Mouse (Mus musculus): Measurements from ENCODE around the gene Snta1. TPM values are rescaled to one million over a fixed set of nuclear protein-coding genes. Genes with fewer than 3 reads are reported as not detected.
A peak's percentile ranks its signal among the peaks of the same experiment; 100 is the strongest.

The Snta1 gene
- polyA plus RNA-seq (2012; rRNA removed) = 12.0 and 27.5 TPM in 2 replicates

GRCm38 (mm10) chr2:154407643-154408445 lies at the start of gene Snta1:
Snta1 (minus strand) TSS chr2:154408099.
- Histone ChIP-seq H3K27me3 (ENCODE audit: control insufficient read depth, insufficient read depth, low read length) (no peaks in the 10 kb centered on the region), H3K27ac (ENCODE audit: insufficient read depth, low read depth, low read length) (0 out of 2 replicates have a peak within 1 kb of the TSS, but pooled peaks have one; percentile 5), H3K4me3 (ENCODE audit: low read depth, low read length) (peak within 1 kb of the TSS; percentile 74), H3K4me1 (ENCODE audit: control insufficient read depth, insufficient read depth, insufficient read length, low read length) (peaks cover 4% of the 10 kb centered on the region; the same call in 1 of the 2 replicates), H3K36me3 (ENCODE audit: control insufficient read depth, insufficient read depth, low read length) (no peaks in the 10 kb centered on the region)
- peak; percentile 85 for TF ChIP-seq POLR2A (IDR thresholded peaks at IDR 0.05; ENCODE audit: low read depth, low read length)
- TF ChIP-seq CTCF (IDR thresholded peaks at IDR 0.05; ENCODE audit: extremely low read depth, insufficient read length, insufficient replicate concordance, low read depth, low read length) = no peak
- WGBS = 3% methylated on average over 77 of the region's 84 CpGs

- Histone ChIP-seq H3K27me3 (ENCODE audit: control insufficient read depth, insufficient read depth, low read length) (no peaks in the 10 kb centered on the region), H3K4me1 (ENCODE audit: control insufficient read depth, insufficient read depth, insufficient read length, low read length) (peaks cover 5% of the 10 kb centered on the region; the same call in 1 of the 2 replicates), H3K36me3 (ENCODE audit: control insufficient read depth, insufficient read depth, low read length) (0 out of 2 replicates have a peak, but pooled peaks cover 1% of the 10 kb centered on the region), H3K27ac (ENCODE audit: insufficient read depth, low read depth, low read length) (no peak overlapping the region), H3K4me3 (ENCODE audit: low read depth, low read length) (no peak overlapping the region)
- no peak for TF ChIP-seq POLR2A (IDR thresholded peaks at IDR 0.05; ENCODE audit: low read depth, low read length)
- TF ChIP-seq CTCF (IDR thresholded peaks at IDR 0.05; ENCODE audit: extremely low read depth, insufficient read length, insufficient replicate concordance, low read depth, low read length) = no peak
Measured at GRCm38 (mm10) chr2:154456621-154457020, 48.7 kb upstream of the Snta1 start.

- H3K4me3 ChIP-seq (ENCODE audit: low read depth, low read length) = no peak overlapping the region
- H3K36me3 ChIP-seq (ENCODE audit: control insufficient read depth, insufficient read depth, low read length) = 0 out of 2 replicates have a peak, but pooled peaks cover 1% of the 10 kb centered on the region
- 21% methylated on average over 5 of the region's 5 CpGs for WGBS
- TF ChIP-seq CTCF (IDR thresholded peaks at IDR 0.05; ENCODE audit: extremely low read depth, insufficient read length, insufficient replicate concordance, low read depth, low read length) (no peak), POLR2A (IDR thresholded peaks at IDR 0.05; ENCODE audit: low read depth, low read length) (no peak)
- H3K4me1 ChIP-seq (ENCODE audit: control insufficient read depth, insufficient read depth, insufficient read length, low read length) = peaks cover 5% of the 10 kb centered on the region; the same call in 1 of the 2 replicates
- no peaks in the 10 kb centered on the region for H3K27me3 ChIP-seq (ENCODE audit: control insufficient read depth, insufficient read depth, low read length)
- no peak overlapping the region for H3K27ac ChIP-seq (ENCODE audit: insufficient read depth, low read depth, low read length)
Measured at GRCm38 (mm10) chr2:154455776-154456175, 47.9 kb upstream of the Snta1 start.

- H3K27me3 ChIP-seq (ENCODE audit: control insufficient read depth, insufficient read depth, low read length) = no peaks in the 10 kb centered on the region
- H3K4me1 ChIP-seq (ENCODE audit: control insufficient read depth, insufficient read depth, insufficient read length, low read length) = peaks cover 3% of the 10 kb centered on the region; the same call in 1 of the 2 replicates
- no peak overlapping the region for H3K27ac ChIP-seq (ENCODE audit: insufficient read depth, low read depth, low read length)
- no peak for TF ChIP-seq CTCF (IDR thresholded peaks at IDR 0.05; ENCODE audit: extremely low read depth, insufficient read length, insufficient replicate concordance, low read depth, low read length)
- no peak for TF ChIP-seq POLR2A (IDR thresholded peaks at IDR 0.05; ENCODE audit: low read depth, low read length)
- H3K36me3 ChIP-seq (ENCODE audit: control insufficient read depth, insufficient read depth, low read length) = 0 out of 2 replicates have a peak, but pooled peaks cover 1% of the 10 kb centered on the region
- H3K4me3 ChIP-seq (ENCODE audit: low read depth, low read length) = no peak overlapping the region
- 82% methylated on average over 3 of the region's 3 CpGs for WGBS
Measured at GRCm38 (mm10) chr2:154454605-154455004, 46.7 kb upstream of the Snta1 start.

- no peak overlapping the region for H3K4me3 ChIP-seq (ENCODE audit: low read depth, low read length)
- no peak overlapping the region for H3K27ac ChIP-seq (ENCODE audit: insufficient read depth, low read depth, low read length)
- WGBS = 53% methylated on average over 1 of the region's 1 CpGs
- H3K27me3 ChIP-seq (ENCODE audit: control insufficient read depth, insufficient read depth, low read length) = no peaks in the 10 kb centered on the region
- H3K36me3 ChIP-seq (ENCODE audit: control insufficient read depth, insufficient read depth, low read length) = 0 out of 2 replicates have a peak, but pooled peaks cover 1% of the 10 kb centered on the region
- H3K4me1 ChIP-seq (ENCODE audit: control insufficient read depth, insufficient read depth, insufficient read length, low read length) = peaks cover 3% of the 10 kb centered on the region; the same call in 1 of the 2 replicates
- TF ChIP-seq POLR2A (IDR thresholded peaks at IDR 0.05; ENCODE audit: low read depth, low read length) (no peak), CTCF (IDR thresholded peaks at IDR 0.05; ENCODE audit: extremely low read depth, insufficient read length, insufficient replicate concordance, low read depth, low read length) (no peak)
Measured at GRCm38 (mm10) chr2:154454099-154454498, 46.2 kb upstream of the Snta1 start.

- H3K27ac ChIP-seq (ENCODE audit: insufficient read depth, low read depth, low read length) = no peak overlapping the region
- no peaks in the 10 kb centered on the region for H3K27me3 ChIP-seq (ENCODE audit: control insufficient read depth, insufficient read depth, low read length)
- TF ChIP-seq CTCF (IDR thresholded peaks at IDR 0.05; ENCODE audit: extremely low read depth, insufficient read length, insufficient replicate concordance, low read depth, low read length) (peak; percentile 16; the same call in 1 of the 2 replicates), POLR2A (IDR thresholded peaks at IDR 0.05; ENCODE audit: low read depth, low read length) (no peak)
- WGBS = 89% methylated on average over 2 of the region's 2 CpGs
- H3K4me1 ChIP-seq (ENCODE audit: control insufficient read depth, insufficient read depth, insufficient read length, low read length) = peaks cover 3% of the 10 kb centered on the region; the same call in 1 of the 2 replicates
- H3K36me3 ChIP-seq (ENCODE audit: control insufficient read depth, insufficient read depth, low read length) = 0 out of 2 replicates have a peak, but pooled peaks cover 2% of the 10 kb centered on the region
- no peak overlapping the region for H3K4me3 ChIP-seq (ENCODE audit: low read depth, low read length)
Measured at GRCm38 (mm10) chr2:154452951-154453350, 45.1 kb upstream of the Snta1 start.

GRCm38 (mm10) chr2:154448633-154449032 lies 40.7 kb upstream of the Snta1 start:
- no peaks in the 10 kb centered on the region for H3K27me3 ChIP-seq (ENCODE audit: control insufficient read depth, insufficient read depth, low read length)
- no peak for TF ChIP-seq POLR2A (IDR thresholded peaks at IDR 0.05; ENCODE audit: low read depth, low read length)
- no peak for TF ChIP-seq CTCF (IDR thresholded peaks at IDR 0.05; ENCODE audit: extremely low read depth, insufficient read length, insufficient replicate concordance, low read depth, low read length)
- no peak overlapping the region for H3K4me3 ChIP-seq (ENCODE audit: low read depth, low read length)
- peaks cover 4% of the 10 kb centered on the region; the same call in 1 of the 2 replicates for H3K36me3 ChIP-seq (ENCODE audit: control insufficient read depth, insufficient read depth, low read length)
- no peak overlapping the region for H3K27ac ChIP-seq (ENCODE audit: insufficient read depth, low read depth, low read length)
- H3K4me1 ChIP-seq (ENCODE audit: control insufficient read depth, insufficient read depth, insufficient read length, low read length) = no peaks in the 10 kb centered on the region

Data from small intestine, adult 2 months (tissue).